Mouse (Mus musculus): ENCODE results near the gene Apoe. TPM values are rescaled to one million over a fixed set of nuclear protein-coding genes. Genes with fewer than 3 reads are reported as not detected.
A peak's percentile ranks its signal among the peaks of the same experiment; 100 is the strongest.

Gene Apoe
- total RNA-seq, 1 experiment: 683 TPM

- H3K9me3 ChIP-seq (ENCODE audit: control insufficient read depth, insufficient read depth, low read depth, low read length): no peaks in the 10 kb centered on the region
- H3K27ac ChIP-seq (ENCODE audit: insufficient read depth, low read depth, low read length, poor library complexity, severe bottlenecking): no peak overlapping the region
- H3K4me3 ChIP-seq (ENCODE audit: insufficient read depth in 1 of 2, low read depth in 1 of 2, low read length in 2 of 2, poor library complexity in 1 of 2, severe bottlenecking in 1 of 2): no peak overlapping the region
- no peak for TF ChIP-seq ZC3H11A (IDR thresholded peaks at IDR 0.05; ENCODE audit: borderline replicate concordance, low read depth, low read length)
- TF ChIP-seq HCFC1 (IDR thresholded peaks at IDR 0.05; ENCODE audit: borderline replicate concordance, insufficient read depth, low read length): no peak
- no peak for TF ChIP-seq ZNF384 (IDR thresholded peaks at IDR 0.05; ENCODE audit: low read depth, low read length)
- TF ChIP-seq MAFK (IDR thresholded peaks at IDR 0.05; ENCODE audit: insufficient read depth, low read depth, low read length): no peak
- TF ChIP-seq CHD2 (IDR thresholded peaks at IDR 0.05; ENCODE audit: low read depth, low read length): no peak
- H3K9ac ChIP-seq (ENCODE audit: insufficient read depth, low read depth, low read length, poor library complexity, severe bottlenecking): no peak overlapping the region
- in situ Hi-C loops (cut with MboI; ENCODE audit: low sequenced_read_pairs in 2 of 2, unreplicated experiment in 2 of 2): no loop called here
- peaks cover 43% of the 10 kb centered on the region for H3K36me3 ChIP-seq (ENCODE audit: control insufficient read depth, insufficient read depth, low read length, poor library complexity, severe bottlenecking)
- DNase-seq (ENCODE audit: low read depth, low spot score): no peak
- H3K4me1 ChIP-seq (ENCODE audit: control insufficient read depth in 2 of 2, insufficient read depth in 2 of 2, low read length in 2 of 2, poor library complexity in 1 of 2): peaks cover 0 to 20% of the 10 kb centered on the region in 2 experiments; a peak in 2 of 4 replicates
These were observed 5.5 kb upstream of the Apoe start for GRCm38 (mm10) chr7:19704475-19704874.

GRCm38 (mm10) chr7:19702859-19703555 is 4.0 kb upstream of the Apoe start:
- Histone ChIP-seq H3K36me3 (ENCODE audit: control insufficient read depth, insufficient read depth, low read length, poor library complexity, severe bottlenecking) (peaks cover 32% of the 10 kb centered on the region), H3K9ac (ENCODE audit: insufficient read depth, low read depth, low read length, poor library complexity, severe bottlenecking) (no peak overlapping the region), H3K4me3 (ENCODE audit: insufficient read depth in 1 of 2, low read depth in 1 of 2, low read length in 2 of 2, poor library complexity in 1 of 2, severe bottlenecking in 1 of 2) (no peak overlapping the region), H3K4me1 (ENCODE audit: control insufficient read depth in 2 of 2, insufficient read depth in 2 of 2, low read length in 2 of 2, poor library complexity in 1 of 2) (peaks cover 0 to 21% of the 10 kb centered on the region in 2 experiments; a peak in 2 of 4 replicates), H3K27ac (ENCODE audit: insufficient read depth, low read depth, low read length, poor library complexity, severe bottlenecking) (no peak overlapping the region), H3K9me3 (ENCODE audit: control insufficient read depth, insufficient read depth, low read depth, low read length) (no peaks in the 10 kb centered on the region)
- in situ Hi-C loops (cut with MboI; ENCODE audit: low sequenced_read_pairs in 2 of 2, unreplicated experiment in 2 of 2): no loop called here
- no peak for TF ChIP-seq ZNF384 (IDR thresholded peaks at IDR 0.05; ENCODE audit: low read depth, low read length)
- TF ChIP-seq CHD2 (IDR thresholded peaks at IDR 0.05; ENCODE audit: low read depth, low read length): no peak
- no peak for TF ChIP-seq HCFC1 (IDR thresholded peaks at IDR 0.05; ENCODE audit: borderline replicate concordance, insufficient read depth, low read length)
- no peak for TF ChIP-seq MAFK (IDR thresholded peaks at IDR 0.05; ENCODE audit: insufficient read depth, low read depth, low read length)
- TF ChIP-seq ZC3H11A (IDR thresholded peaks at IDR 0.05; ENCODE audit: borderline replicate concordance, low read depth, low read length): no peak
- DNase-seq (ENCODE audit: low read depth, low spot score): no peak

GRCm38 (mm10) chr7:19701069-19701761 is 2.2 kb upstream of the Apoe start:
- in situ Hi-C loops (cut with MboI; ENCODE audit: low sequenced_read_pairs in 2 of 2, unreplicated experiment in 2 of 2): no loop called here
- DNase-seq (ENCODE audit: low read depth, low spot score): no peak
- Histone ChIP-seq H3K4me3 (ENCODE audit: insufficient read depth in 1 of 2, low read depth in 1 of 2, low read length in 2 of 2, poor library complexity in 1 of 2, severe bottlenecking in 1 of 2) (peak overlapping the region in 1 of 2 experiments; percentile 31; a peak in 2 of 4 replicates), H3K9me3 (ENCODE audit: control insufficient read depth, insufficient read depth, low read depth, low read length) (no peaks in the 10 kb centered on the region), H3K4me1 (ENCODE audit: control insufficient read depth in 2 of 2, insufficient read depth in 2 of 2, low read length in 2 of 2, poor library complexity in 1 of 2) (peaks cover 0 to 21% of the 10 kb centered on the region in 2 experiments; a peak in 2 of 4 replicates), H3K9ac (ENCODE audit: insufficient read depth, low read depth, low read length, poor library complexity, severe bottlenecking) (peak overlapping the region; percentile 64), H3K36me3 (ENCODE audit: control insufficient read depth, insufficient read depth, low read length, poor library complexity, severe bottlenecking) (peaks cover 44% of the 10 kb centered on the region), H3K27ac (ENCODE audit: insufficient read depth, low read depth, low read length, poor library complexity, severe bottlenecking) (peak overlapping the region; percentile 85)
- TF ChIP-seq MAFK (IDR thresholded peaks at IDR 0.05; ENCODE audit: insufficient read depth, low read depth, low read length) (no peak), HCFC1 (IDR thresholded peaks at IDR 0.05; ENCODE audit: borderline replicate concordance, insufficient read depth, low read length) (no peak), ZNF384 (IDR thresholded peaks at IDR 0.05; ENCODE audit: low read depth, low read length) (peak; percentile 45; the same call in 1 of the 2 replicates), CHD2 (IDR thresholded peaks at IDR 0.05; ENCODE audit: low read depth, low read length) (no peak), ZC3H11A (IDR thresholded peaks at IDR 0.05; ENCODE audit: borderline replicate concordance, low read depth, low read length) (no peak)

- peaks cover 0 to 25% of the 10 kb centered on the region in 2 experiments; a peak in 2 of 4 replicates for H3K4me1 ChIP-seq (ENCODE audit: control insufficient read depth in 2 of 2, insufficient read depth in 2 of 2, low read length in 2 of 2, poor library complexity in 1 of 2)
- in situ Hi-C loops (cut with MboI; ENCODE audit: low sequenced_read_pairs in 2 of 2, unreplicated experiment in 2 of 2): no loop called here
- TF ChIP-seq HCFC1 (IDR thresholded peaks at IDR 0.05; ENCODE audit: borderline replicate concordance, insufficient read depth, low read length) (no peak), CHD2 (IDR thresholded peaks at IDR 0.05; ENCODE audit: low read depth, low read length) (no peak), ZC3H11A (IDR thresholded peaks at IDR 0.05; ENCODE audit: borderline replicate concordance, low read depth, low read length) (no peak), ZNF384 (IDR thresholded peaks at IDR 0.05; ENCODE audit: low read depth, low read length) (no peak), MAFK (IDR thresholded peaks at IDR 0.05; ENCODE audit: insufficient read depth, low read depth, low read length) (no peak)
- H3K27ac ChIP-seq (ENCODE audit: insufficient read depth, low read depth, low read length, poor library complexity, severe bottlenecking): peak overlapping the region; percentile 85
- peak overlapping the region; percentile 55 for H3K9ac ChIP-seq (ENCODE audit: insufficient read depth, low read depth, low read length, poor library complexity, severe bottlenecking)
- H3K9me3 ChIP-seq (ENCODE audit: control insufficient read depth, insufficient read depth, low read depth, low read length): no peaks in the 10 kb centered on the region
- no peak for DNase-seq (ENCODE audit: low read depth, low spot score)
- H3K36me3 ChIP-seq (ENCODE audit: control insufficient read depth, insufficient read depth, low read length, poor library complexity, severe bottlenecking): peaks cover 44% of the 10 kb centered on the region
- H3K4me3 ChIP-seq (ENCODE audit: insufficient read depth in 1 of 2, low read depth in 1 of 2, low read length in 2 of 2, poor library complexity in 1 of 2, severe bottlenecking in 1 of 2): peak overlapping the region in 1 of 2 experiments; percentile 24; a peak in 1 of 4 replicates
These were observed 1.5 kb upstream of the Apoe start for GRCm38 (mm10) chr7:19700299-19701068.
